Mouse (Mus musculus) kidney, embryonic 16.5 days (tissue): ENCODE data around the gene Spns3. TPM values are rescaled to one million over a fixed set of nuclear protein-coding genes. Genes with fewer than 3 reads are reported as not detected.

Source experiments
- ATAC-seq: fragments of 200-750 bp; cut with Nextera tagmentation; 2 replicates; pipeline ENCODE4 v1.8.0; 2017; ENCODE audit warnings: moderate TSS enrichment; ENCODE audit not compliant: low FRiP score, low TSS enrichment
- H3K27ac ChIP-seq: fragments of 300-500 bp; sonication (generic); 2 replicates; pipeline ENCODE4 v1.5.1; 2014; ENCODE audit warnings: low read length
- H3K27me3 ChIP-seq: fragments of 300-500 bp; sonication (generic); 2 replicates; pipeline ENCODE4 v1.6.1; 2014; ENCODE audit warnings: low read length, control low read depth, mixed read lengths; ENCODE audit not compliant: insufficient read depth
- H3K36me3 ChIP-seq: fragments of 300-500 bp; sonication (generic); 2 replicates; pipeline ENCODE4 v1.6.1; 2014; ENCODE audit warnings: low read length, control low read depth, mixed read lengths; ENCODE audit not compliant: insufficient read depth
- H3K4me1 ChIP-seq: fragments of 300-500 bp; sonication (generic); 2 replicates; pipeline ENCODE4 v1.6.1; 2014; ENCODE audit warnings: low read length, control low read depth, mixed read lengths; ENCODE audit not compliant: insufficient read depth
- H3K4me2 ChIP-seq: fragments of 300-500 bp; sonication (generic); replicated peaks from 2 replicates; pipeline ENCODE4 v1.6.1; 2014; ENCODE audit warnings: low read depth, low read length
- H3K4me3 ChIP-seq: fragments of 300-500 bp; sonication (generic); 2 replicates; pipeline ENCODE4 v1.5.1; 2014; ENCODE audit warnings: mild to moderate bottlenecking, low read length
- H3K9ac ChIP-seq: fragments of 300-500 bp; sonication (generic); replicated peaks from 2 replicates; pipeline ENCODE4 v1.6.1; 2014; ENCODE audit warnings: low read length
- H3K9me3 ChIP-seq: fragments of 300-500 bp; sonication (generic); 2 replicates; pipeline ENCODE4 v1.6.1; 2016; ENCODE audit warnings: low read length, control low read depth
- WGBS: fragments of 180-500 bp; shearing (Covaris S2); extraction: QIAGEN DNeasy Blood & Tissue Kit; methylation state at CpG from one replicate; pipeline ENCODE4 v1.1.7; 2014; 5-methylcytosine and 5-hydroxymethylcytosine counted together
- polyA plus RNA-seq: library from polyadenylated mRNA; unstranded; fragments of >200 nt; fragmentation: Nextera tagmentation; extraction: Ambion mirVana; gene quantifications from 2 replicates; pipeline ENCODE4 v1.2.1, GENCODE M21; 2015

Gene Spns3
- polyA plus RNA-seq, 1 experiment from 2014 or later: 0.27 TPM

GRCm38 (mm10) chr11:72540437-72540836 lies 9.9 kb downstream of the Spns3 start:
- H3K27me3 ChIP-seq: no peaks in the 10 kb centered on the region
- H3K9me3 ChIP-seq: peaks cover 3% of the 10 kb centered on the region; the same call in 1 of the 2 replicates
- no peak overlapping the region for H3K9ac ChIP-seq

GRCm38 (mm10) chr11:72538811-72539210 lies 11.5 kb downstream of the Spns3 start:
- Histone ChIP-seq H3K4me1 (no peaks in the 10 kb centered on the region), H3K4me2 (no peak overlapping the region)
- 91% methylated on average over 7 of the region's 7 CpGs for WGBS

More at GRCm38 (mm10) chr11:72540437-72540836, 9.9 kb downstream of the Spns3 start:
- Histone ChIP-seq H3K4me3 (no peak overlapping the region), H3K36me3 (no peaks in the 10 kb centered on the region), H3K27ac (no peak overlapping the region), H3K4me2 (no peak overlapping the region), H3K4me1 (no peaks in the 10 kb centered on the region)
- 87% methylated on average over 6 of the region's 6 CpGs for WGBS
- no peak for ATAC-seq

DNA sequence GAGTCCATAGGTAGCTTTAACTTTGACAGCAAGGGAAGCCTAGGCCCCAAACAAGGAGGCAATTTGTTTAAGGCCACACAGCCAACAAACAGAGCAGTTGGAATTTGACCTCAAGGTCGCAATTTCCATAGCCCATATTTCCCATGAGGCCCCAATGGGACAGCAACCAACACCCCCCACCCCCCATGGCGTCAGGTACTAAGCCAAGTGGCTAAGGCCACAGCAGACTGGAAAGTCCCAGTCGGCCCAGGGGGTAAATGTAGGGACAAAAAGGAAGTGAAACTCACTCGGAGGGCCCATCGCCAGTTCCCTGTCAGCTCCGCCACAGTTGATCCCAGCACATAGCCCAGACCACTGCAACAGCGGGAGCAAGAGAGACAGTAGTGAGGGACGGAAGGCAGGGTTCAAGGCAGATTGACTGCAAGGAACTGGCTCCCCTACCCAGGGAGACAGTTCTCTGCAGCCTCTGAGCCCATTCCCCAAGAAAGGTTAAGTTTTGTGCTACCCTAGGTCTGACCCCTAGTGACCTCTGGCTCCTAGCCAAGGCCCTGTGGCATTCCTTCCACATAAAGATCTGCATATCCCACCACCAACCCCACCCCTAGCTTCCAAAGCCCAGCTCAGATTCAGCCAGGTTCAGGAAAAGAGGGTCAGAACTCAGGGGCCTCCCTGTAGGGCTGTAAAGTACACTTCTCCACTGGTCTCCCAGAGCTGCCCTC lies 12.1 kb downstream of the Spns3 start:
- peaks cover 5% of the 10 kb centered on the region; the same call in 1 of the 2 replicates for H3K9me3 ChIP-seq
- no peak overlapping the region for H3K27ac ChIP-seq
- H3K9ac ChIP-seq: no peak overlapping the region
- no peaks in the 10 kb centered on the region for H3K27me3 ChIP-seq
- ATAC-seq: no peak
- no peak overlapping the region for H3K4me2 ChIP-seq
- no peak overlapping the region for H3K4me3 ChIP-seq
- H3K36me3 ChIP-seq: no peaks in the 10 kb centered on the region
- WGBS: 65% methylated on average over 8 of the region's 8 CpGs
- no peaks in the 10 kb centered on the region for H3K4me1 ChIP-seq

More at GRCm38 (mm10) chr11:72538811-72539210, 11.5 kb downstream of the Spns3 start:
- H3K36me3 ChIP-seq: no peaks in the 10 kb centered on the region
- no peak overlapping the region for H3K27ac ChIP-seq
- no peaks in the 10 kb centered on the region for H3K27me3 ChIP-seq
- ATAC-seq: no peak
- H3K9ac ChIP-seq: no peak overlapping the region
- peaks cover 5% of the 10 kb centered on the region; the same call in 1 of the 2 replicates for H3K9me3 ChIP-seq
- no peak overlapping the region for H3K4me3 ChIP-seq

GRCm38 (mm10) chr11:72537503-72537902 lies 12.8 kb downstream of the Spns3 start:
- no peak overlapping the region for H3K9ac ChIP-seq
- H3K4me3 ChIP-seq: no peak overlapping the region
- H3K36me3 ChIP-seq: no peaks in the 10 kb centered on the region
- WGBS: 93% methylated on average over 2 of the region's 2 CpGs
- no peak overlapping the region for H3K4me2 ChIP-seq
- no peak for ATAC-seq
- H3K27me3 ChIP-seq: no peaks in the 10 kb centered on the region
- peaks cover 5% of the 10 kb centered on the region; the same call in 1 of the 2 replicates for H3K9me3 ChIP-seq
- no peak overlapping the region for H3K27ac ChIP-seq
- no peaks in the 10 kb centered on the region for H3K4me1 ChIP-seq

DNA sequence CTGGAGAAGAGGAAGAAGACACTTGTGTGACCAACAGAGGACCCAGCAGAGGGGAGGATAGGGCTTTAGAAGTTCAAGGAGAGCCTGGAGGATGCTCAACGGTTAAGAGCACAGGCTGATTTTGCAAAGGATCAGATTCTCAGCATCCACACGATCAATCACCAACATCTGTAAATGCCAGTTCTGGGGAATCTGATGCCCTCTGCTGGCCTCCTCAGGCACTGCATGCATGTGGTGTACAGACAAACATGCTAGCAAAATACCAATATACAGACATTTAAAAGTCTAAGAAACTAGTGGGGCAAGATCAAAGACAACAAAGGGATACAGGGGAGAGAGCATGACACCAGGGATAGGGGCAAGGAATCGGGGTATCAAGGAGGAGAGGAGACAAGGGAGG lies 14.8 kb downstream of the Spns3 start:
- WGBS: 86% methylated on average over 3 of the region's 3 CpGs
- H3K36me3 ChIP-seq: no peaks in the 10 kb centered on the region
- no peak overlapping the region for H3K27ac ChIP-seq
- no peak overlapping the region for H3K9ac ChIP-seq
- H3K27me3 ChIP-seq: no peaks in the 10 kb centered on the region
- no peak for ATAC-seq
- no peak overlapping the region for H3K4me3 ChIP-seq
- no peaks in the 10 kb centered on the region for H3K4me1 ChIP-seq
- peaks cover 5% of the 10 kb centered on the region; the same call in 1 of the 2 replicates for H3K9me3 ChIP-seq
- H3K4me2 ChIP-seq: no peak overlapping the region

DNA sequence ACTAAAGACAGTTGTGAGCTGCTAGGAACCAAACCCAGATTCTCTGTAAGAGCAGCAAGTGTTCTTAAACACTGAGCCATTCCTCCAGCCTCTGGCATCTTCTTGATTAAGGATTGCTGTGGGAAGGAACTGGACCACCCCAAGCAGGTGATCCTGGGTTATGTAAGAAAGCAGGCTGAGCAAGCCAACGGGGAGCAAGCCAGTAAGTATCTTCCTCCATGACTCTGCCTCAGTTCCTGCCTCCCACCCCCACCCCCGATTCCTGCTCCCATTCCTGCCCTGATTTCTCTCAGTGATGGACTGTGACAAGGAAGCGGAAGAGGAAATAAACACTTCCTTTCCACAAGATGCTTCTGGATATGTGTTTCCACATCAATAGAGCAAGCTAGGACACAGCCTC lies 17.4 kb downstream of the Spns3 start:
- no peak for ATAC-seq
- H3K36me3 ChIP-seq: no peaks in the 10 kb centered on the region

GRCm38 (mm10) chr11:72531632-72532031 lies 18.7 kb downstream of the Spns3 start:
- H3K4me1 ChIP-seq: no peaks in the 10 kb centered on the region
- no peak overlapping the region for H3K4me3 ChIP-seq
- H3K27me3 ChIP-seq: no peaks in the 10 kb centered on the region
- ATAC-seq: no peak
- peaks cover 5% of the 10 kb centered on the region; the same call in 1 of the 2 replicates for H3K9me3 ChIP-seq
- 63% methylated on average over 1 of the region's 1 CpGs for WGBS
- H3K9ac ChIP-seq: no peak overlapping the region
- H3K36me3 ChIP-seq: no peaks in the 10 kb centered on the region
- no peak overlapping the region for H3K27ac ChIP-seq
- no peak overlapping the region for H3K4me2 ChIP-seq

More for the DNA sequence above, 17.4 kb downstream of the Spns3 start:
- Histone ChIP-seq H3K4me1 (no peaks in the 10 kb centered on the region), H3K27ac (no peak overlapping the region), H3K9me3 (peaks cover 5% of the 10 kb centered on the region; the same call in 1 of the 2 replicates), H3K9ac (no peak overlapping the region), H3K4me3 (no peak overlapping the region), H3K4me2 (no peak overlapping the region), H3K27me3 (no peaks in the 10 kb centered on the region)
- 75% methylated on average over 3 of the region's 3 CpGs for WGBS

DNA sequence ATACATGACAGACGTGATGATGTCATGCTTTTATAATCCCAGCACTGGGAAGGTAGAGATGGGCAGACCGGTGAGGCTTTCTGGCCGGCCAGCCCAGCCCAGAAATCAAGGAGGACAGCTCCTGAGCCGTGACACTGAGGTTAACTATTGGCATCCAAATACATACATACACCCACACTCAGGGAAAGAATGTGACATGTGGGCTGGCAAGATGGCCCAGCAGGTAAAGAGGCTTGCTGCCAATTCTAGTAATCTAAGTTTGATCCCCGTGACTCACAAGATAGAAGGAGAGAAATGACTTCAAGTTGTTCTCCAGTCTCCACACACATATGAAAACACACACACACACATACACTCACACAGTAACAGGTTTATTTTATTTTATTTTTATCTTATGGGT lies 19.2 kb downstream of the Spns3 start:
- Histone ChIP-seq H3K27ac (no peak overlapping the region), H3K9me3 (peaks cover 5% of the 10 kb centered on the region; the same call in 1 of the 2 replicates), H3K9ac (no peak overlapping the region), H3K36me3 (no peaks in the 10 kb centered on the region), H3K27me3 (no peaks in the 10 kb centered on the region), H3K4me1 (no peaks in the 10 kb centered on the region), H3K4me2 (no peak overlapping the region), H3K4me3 (no peak overlapping the region)
- WGBS: 73% methylated on average over 5 of the region's 5 CpGs
- ATAC-seq: no peak

- Histone ChIP-seq H3K9me3 (no peaks in the 10 kb centered on the region), H3K27ac (no peak overlapping the region), H3K4me1 (no peaks in the 10 kb centered on the region), H3K27me3 (no peaks in the 10 kb centered on the region), H3K36me3 (no peaks in the 10 kb centered on the region), H3K4me3 (no peak overlapping the region), H3K9ac (no peak overlapping the region), H3K4me2 (no peak overlapping the region)
- ATAC-seq: no peak
- WGBS: 91% methylated on average over 4 of the region's 4 CpGs
Measured at GRCm38 (mm10) chr11:72526190-72526589, 24.1 kb downstream of the Spns3 start.

DNA sequence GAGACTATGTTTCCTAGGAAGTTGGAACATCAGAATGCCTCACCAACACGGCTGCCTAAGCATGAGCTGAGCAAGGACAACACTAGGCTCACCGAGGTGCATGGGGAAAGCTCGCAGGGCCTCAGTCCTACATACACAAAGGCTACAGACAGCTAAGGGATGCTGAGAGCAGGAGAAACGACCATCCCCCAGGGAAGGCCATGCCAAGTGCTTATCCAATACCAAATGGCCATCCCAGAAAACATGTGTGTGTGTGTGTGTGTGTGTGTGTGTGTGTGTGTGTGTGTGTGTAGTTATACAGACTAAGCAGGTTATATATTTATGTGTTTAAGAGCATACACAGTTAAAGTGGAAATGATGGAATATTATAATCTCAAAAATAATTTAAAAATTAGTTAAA lies 26.6 kb downstream of the Spns3 start:
- H3K4me3 ChIP-seq: no peak overlapping the region
- H3K9me3 ChIP-seq: no peaks in the 10 kb centered on the region
- no peaks in the 10 kb centered on the region for H3K27me3 ChIP-seq
- no peaks in the 10 kb centered on the region for H3K4me1 ChIP-seq
- H3K27ac ChIP-seq: no peak overlapping the region
- ATAC-seq: no peak
- no peak overlapping the region for H3K4me2 ChIP-seq
- WGBS: 57% methylated on average over 4 of the region's 4 CpGs
- H3K36me3 ChIP-seq: no peaks in the 10 kb centered on the region
- no peak overlapping the region for H3K9ac ChIP-seq
